Mouse (Mus musculus) gastrocnemius, adult 8-10 months (tissue): ENCODE measurements at regions not wholly inside any gene's neighbourhood (a gene's known extent, or its start where the extent isn't known, plus 50 kb on each side); places are given as distances from the start of the nearest gene placed in this dataset.

Experiments used
- DNase-seq, 2 experiments: peaks; one replicate each; pipeline ENCODE4 v3.0.0; 2022; ENCODE audit warnings: low spot score in 2 of 2

DNA sequence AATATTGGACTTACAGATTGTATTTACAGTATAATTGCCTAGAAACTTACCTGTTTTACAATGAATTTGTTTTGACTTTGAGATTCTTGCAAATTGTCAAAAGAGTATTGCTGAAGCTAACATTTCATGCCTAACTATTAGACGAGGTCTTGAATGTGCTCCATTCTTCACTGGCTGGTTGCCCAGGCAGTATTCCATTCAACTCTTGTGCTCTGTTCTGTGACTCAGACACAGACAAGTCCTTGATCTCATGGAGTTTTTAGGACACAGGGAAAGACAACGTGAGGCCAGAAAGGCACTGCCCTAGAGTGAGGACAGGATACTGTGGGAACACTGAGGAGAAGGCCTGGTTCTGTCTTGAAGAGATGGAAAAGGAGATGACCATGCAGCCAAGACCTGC is 57.0 kb upstream of the Mpp6 start:
- DNase-seq: peak; percentile 15 to 27

DNA sequence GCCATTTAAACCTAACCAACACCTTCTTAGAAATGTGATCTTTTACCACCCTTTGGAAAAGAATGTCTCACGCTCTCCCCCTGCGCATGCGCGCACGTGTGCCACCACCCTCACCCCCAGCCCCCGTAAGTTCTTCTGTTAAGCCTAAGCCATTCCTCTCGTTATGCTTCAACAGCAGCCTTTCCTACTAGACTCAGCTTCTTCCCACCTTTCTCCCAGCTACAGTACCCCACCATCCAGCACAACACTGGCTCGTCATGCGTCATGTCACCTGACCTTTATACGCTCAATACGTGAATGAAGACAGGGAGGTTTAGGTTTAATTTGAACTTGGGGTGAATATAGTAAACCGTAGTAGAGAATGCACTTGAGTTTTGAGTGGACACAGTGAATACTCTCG is 55.8 kb upstream of the Mpp6 start:
- DNase-seq: no peak

DNA sequence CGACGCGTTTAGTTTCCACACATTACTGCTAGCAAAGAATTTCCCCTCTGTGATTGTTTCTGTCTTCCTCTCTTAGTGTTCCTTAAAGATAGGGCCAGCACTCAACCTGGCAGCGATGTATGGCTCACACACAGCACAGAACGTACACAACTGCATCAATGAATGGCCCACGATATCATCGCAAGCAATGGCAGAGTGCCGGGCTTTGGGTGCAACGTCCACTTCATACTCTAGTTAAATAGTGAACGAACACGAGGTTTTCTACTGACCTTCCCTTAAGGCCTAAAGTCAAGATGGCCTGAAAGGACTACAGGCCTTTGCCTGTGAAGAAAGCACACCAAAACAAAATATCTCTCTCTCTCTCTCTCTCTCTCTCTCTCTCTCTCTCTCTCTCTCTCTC is 51.4 kb upstream of the Mpp6 start:
- no peak for DNase-seq

DNA sequence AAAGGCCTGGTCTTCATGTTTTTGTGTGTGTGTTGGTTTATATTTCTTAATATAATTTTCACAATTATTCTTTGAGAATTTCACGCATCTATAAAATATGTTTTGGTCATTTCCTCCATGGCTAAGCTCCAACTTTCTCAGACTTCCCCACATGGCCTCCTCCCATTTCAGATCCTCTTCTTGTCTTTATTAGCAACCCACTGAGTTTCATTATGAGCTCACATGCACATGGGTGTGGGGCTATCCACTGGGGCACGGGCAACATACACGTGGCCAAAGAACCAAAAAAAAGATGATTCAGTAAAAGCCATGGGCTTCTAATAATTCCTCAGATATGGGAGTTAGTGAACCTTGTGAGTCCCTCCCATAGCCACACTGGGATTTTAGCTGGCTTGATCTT is 50.1 kb upstream of the Mpp6 start:
- no peak for DNase-seq
